Mouse (Mus musculus): ENCODE measurements around the gene Isca2.

The Isca2 gene

DNA sequence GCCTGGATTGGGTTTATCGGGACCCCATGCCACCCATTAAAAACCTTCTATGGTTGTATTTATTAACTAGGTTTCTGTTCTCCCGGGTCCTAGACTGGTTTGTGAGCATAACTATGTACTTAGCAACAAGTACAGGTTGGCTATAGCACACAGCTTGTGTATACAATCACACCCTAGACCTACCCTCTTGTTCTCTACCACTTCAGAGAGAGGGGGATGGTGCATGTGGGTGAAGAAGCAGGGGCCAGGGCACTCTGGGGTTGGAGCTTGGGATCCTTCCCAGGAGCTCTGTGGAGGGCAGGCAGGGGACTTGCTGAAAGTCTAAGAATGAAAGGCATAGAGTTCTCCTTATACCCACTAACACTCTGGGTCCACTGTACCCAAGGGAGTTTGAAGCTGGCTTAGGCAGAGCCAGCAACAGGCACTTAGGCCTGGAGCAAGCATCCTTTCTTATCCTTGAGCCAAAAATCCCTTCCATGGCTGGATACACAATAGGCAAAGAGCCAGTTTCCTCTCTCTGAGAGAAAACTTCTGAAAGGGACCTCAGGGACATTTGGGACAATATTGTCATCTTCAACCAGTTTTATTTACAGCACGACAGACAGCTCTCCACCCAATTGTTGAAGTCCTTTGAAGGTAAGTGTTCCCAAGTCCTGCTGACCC is 41.7 kb downstream of the Isca2 start:
- DNase-seq (ENCODE audit: low spot score in 2 of 2), result no peak

DNA sequence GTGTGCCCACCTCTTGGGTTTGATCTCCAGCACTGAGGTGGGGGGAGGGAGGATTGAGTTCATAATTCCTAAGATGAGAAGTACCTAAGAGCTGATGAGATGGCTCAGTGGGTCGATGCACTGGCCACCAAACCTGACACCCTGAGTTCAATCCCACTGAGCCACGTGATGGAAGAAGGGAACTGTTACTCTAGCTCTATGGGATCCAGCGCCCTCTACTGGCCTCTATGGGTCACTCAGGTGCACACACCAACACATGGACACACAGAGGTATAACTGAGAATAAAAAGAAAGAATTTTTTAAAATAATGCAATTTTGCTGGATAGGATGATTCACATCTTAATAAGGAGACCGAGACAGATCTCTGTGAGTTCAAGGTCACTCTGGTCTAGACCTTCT is 45.4 kb downstream of the Isca2 start:
- DNase-seq (ENCODE audit: low spot score in 2 of 2), result no peak

DNA sequence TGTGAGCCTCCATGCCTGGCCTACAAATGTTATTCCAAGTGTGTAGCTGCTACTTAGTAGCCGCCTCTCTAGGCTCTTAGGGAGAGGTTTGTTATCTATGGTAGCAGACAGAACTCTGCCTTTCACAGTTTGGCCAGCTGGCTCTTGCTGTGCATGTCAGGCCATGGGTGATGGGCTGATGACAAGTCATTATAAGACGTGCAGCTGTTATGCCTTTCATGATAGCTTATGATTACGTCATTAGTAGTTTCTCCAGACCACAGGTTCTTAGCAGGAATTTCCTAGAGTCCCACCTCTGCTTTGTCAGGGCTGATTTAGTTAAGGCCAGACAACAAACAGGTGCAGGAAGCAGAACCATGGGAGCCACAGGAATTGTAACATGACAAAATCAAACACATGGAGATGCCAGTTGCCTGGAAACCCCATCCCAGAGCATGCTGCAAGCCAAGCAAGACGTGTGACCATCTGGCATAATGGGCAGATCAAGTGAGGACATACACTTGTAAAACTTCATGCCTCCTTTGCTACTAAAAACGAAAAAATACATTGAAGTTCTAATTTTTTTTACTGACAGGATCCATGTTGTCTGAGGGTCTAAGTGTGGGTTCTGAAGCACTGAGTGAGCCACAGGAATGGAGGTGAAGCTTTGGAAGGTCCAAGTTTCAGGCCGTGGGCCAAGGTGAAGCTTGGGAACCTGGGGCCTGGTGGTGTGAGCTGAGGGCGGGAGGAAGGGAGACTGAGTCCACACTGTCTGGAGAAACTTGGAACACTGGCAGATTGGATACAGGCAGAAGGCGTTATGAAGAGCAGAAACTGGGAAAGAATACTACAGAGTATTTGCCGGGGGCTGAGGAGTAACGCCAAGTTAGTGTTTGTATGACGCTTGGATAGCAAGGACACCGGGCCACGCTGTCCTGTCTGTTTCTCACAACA is 46.5 kb downstream of the Isca2 start:
- DNase-seq (ENCODE audit: low spot score in 2 of 2), result peak in 1 of 2 experiments; percentile 43

DNA sequence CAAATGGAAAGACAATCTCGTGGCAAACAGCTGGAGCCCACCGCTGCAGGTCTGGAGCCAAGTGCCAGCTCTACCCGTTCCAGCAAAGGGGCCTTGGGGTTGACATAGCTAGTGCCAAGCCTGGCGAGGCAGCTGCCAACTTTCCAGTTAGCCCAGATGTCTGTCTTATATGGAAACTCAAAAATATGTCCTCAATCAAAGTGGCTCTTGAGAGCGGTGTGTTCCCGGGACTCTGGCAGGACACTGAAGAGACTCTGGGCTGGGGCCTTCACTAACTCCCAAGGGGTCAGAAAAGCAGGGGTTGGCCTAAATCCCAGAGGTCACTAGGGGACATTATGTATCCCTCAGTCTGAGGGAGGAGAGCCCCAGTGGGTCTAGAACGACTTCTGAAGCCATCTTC is 50.5 kb downstream of the Isca2 start:
- no peak for DNase-seq (ENCODE audit: low spot score in 2 of 2)

DNA sequence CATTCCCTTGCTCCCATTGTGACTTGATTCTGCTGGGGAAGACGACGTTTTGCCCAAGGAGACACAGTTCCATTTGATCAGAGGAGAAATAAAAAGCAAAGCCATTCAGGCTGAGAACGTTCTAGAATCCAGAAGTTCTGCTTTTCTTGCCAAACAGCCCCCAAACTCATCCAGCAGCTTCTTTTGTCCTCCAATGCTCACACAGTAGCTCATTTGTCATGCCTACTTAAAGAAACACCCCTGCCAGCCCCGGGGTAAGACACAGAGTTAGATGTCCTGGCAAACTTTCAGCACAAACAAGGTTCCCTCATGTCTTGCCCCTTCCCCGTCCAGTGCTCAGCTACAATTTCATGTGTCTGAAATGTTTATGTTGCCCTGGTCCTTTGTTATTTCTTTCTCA is 51.2 kb downstream of the Isca2 start:
- no peak for DNase-seq (ENCODE audit: low spot score in 2 of 2)
